Mouse (Mus musculus) MEL (cell line): ENCODE data around the gene Lrrc18. TPM values are rescaled to one million over a fixed set of nuclear protein-coding genes. Genes with fewer than 3 reads are reported as not detected.

Experiments
- DNase-seq: peaks from one replicate; pipeline ENCODE4 v3.0.0; 2011; ENCODE audit warnings: low read depth, low spot score
- H3K27ac ChIP-seq: 2 replicates; pipeline ENCODE4 v1.5.1; 2012; ENCODE audit warnings: low read depth, mild to moderate bottlenecking, control low read depth, low read length, moderate library complexity; ENCODE audit not compliant: control insufficient read depth
- H3K27me3 ChIP-seq, 2 experiments: fragments of 150-350 bp in 1 of 2; sonication (generic) in 1 of 2; 2 replicates each; pipeline ENCODE4 v1.6.1; 2012; ENCODE audit warnings: low read length in 2 of 2, mild to moderate bottlenecking in 2 of 2, improper control_type of control experiment in 1 of 2, moderate library complexity in 1 of 2; ENCODE audit not compliant: insufficient read depth in 2 of 2, control insufficient read depth in 1 of 2
- H3K36me3 ChIP-seq, 2 experiments: 2 replicates each; pipeline ENCODE4 v1.6.1; 2012 to 2014; ENCODE audit warnings: low read length in 2 of 2, improper control_type of control experiment in 1 of 2, inconsistent platforms in 1 of 2, mild to moderate bottlenecking in 1 of 2; ENCODE audit not compliant: insufficient read depth in 2 of 2, control insufficient read depth in 1 of 2
- H3K4me1 ChIP-seq, 2 experiments: fragments of 150-350 bp in 1 of 2; sonication (generic) in 1 of 2; 2 replicates each; pipeline ENCODE4 v1.6.1; 2012; ENCODE audit warnings: low read length in 2 of 2, improper control_type of control experiment in 1 of 2, mild to moderate bottlenecking in 1 of 2; ENCODE audit not compliant: insufficient read depth in 2 of 2, control insufficient read depth in 1 of 2
- H3K4me3 ChIP-seq, 2 experiments: fragments of 150-350 bp in 1 of 2; sonication (generic) in 1 of 2; 2 replicates each; pipeline ENCODE4 v1.5.1; 2012; ENCODE audit warnings: low read depth in 2 of 2, low read length in 2 of 2, mild to moderate bottlenecking in 2 of 2, moderate library complexity in 2 of 2, control low read depth in 1 of 2, improper control_type of control experiment in 1 of 2; ENCODE audit not compliant: control insufficient read depth in 1 of 2, insufficient read depth in 1 of 2
- H3K79me2 ChIP-seq: 2 replicates; pipeline ENCODE4 v1.6.1; 2012; ENCODE audit warnings: mild to moderate bottlenecking, low read length, moderate library complexity; ENCODE audit not compliant: control insufficient read depth, poor library complexity, insufficient read depth
- H3K9ac ChIP-seq: 2 replicates; pipeline ENCODE4 v1.6.1; 2012; ENCODE audit warnings: low read depth, mild to moderate bottlenecking, control low read depth, low read length, moderate library complexity; ENCODE audit not compliant: control insufficient read depth, poor library complexity, severe bottlenecking
- H3K9me3 ChIP-seq: fragments of 150-350 bp; sonication (generic); replicated peaks from 2 replicates; pipeline ENCODE4 v1.6.1; 2012; ENCODE audit warnings: mild to moderate bottlenecking, low read length, improper control_type of control experiment, moderate library complexity; ENCODE audit not compliant: insufficient read depth
- BHLHE40 ChIP-seq: IDR thresholded peaks from 2 replicates; pipeline ENCODE4 v1.6.1; 2012; ENCODE audit warnings: low read depth, mild to moderate bottlenecking, inconsistent platforms, low read length, improper control_type of control experiment, borderline replicate concordance
- GABPA ChIP-seq: IDR thresholded peaks from 2 replicates; pipeline ENCODE4 v1.6.1; 2012; ENCODE audit warnings: low read depth, mild to moderate bottlenecking, inconsistent platforms, low read length, improper control_type of control experiment, moderate library complexity
- HCFC1 ChIP-seq: IDR thresholded peaks from 2 replicates; pipeline ENCODE4 v1.6.1; 2012; ENCODE audit warnings: low read depth, mild to moderate bottlenecking, inconsistent platforms, low read length, improper control_type of control experiment, moderate library complexity
- KAT2A ChIP-seq: conservative IDR thresholded peaks from 2 replicates; pipeline ENCODE4 v1.6.1; 2012; ENCODE audit warnings: low read depth, low read length, improper control_type of control experiment, inconsistent platforms
- MYC ChIP-seq: IDR thresholded peaks from 2 replicates; pipeline ENCODE4 v1.6.1; 2011; ENCODE audit warnings: low read depth, mild to moderate bottlenecking, low read length, improper control_type of control experiment, moderate library complexity
- POLR2A ChIP-seq, 2 experiments: IDR thresholded peaks; 2 replicates each; pipeline ENCODE4 v1.6.1; 2011 to 2012; ENCODE audit warnings: low read length in 2 of 2, mild to moderate bottlenecking in 2 of 2, control low read depth in 1 of 2, improper control_type of control experiment in 1 of 2, low read depth in 1 of 2, moderate library complexity in 1 of 2; ENCODE audit not compliant: control insufficient read depth in 1 of 2, insufficient read depth in 1 of 2, poor library complexity in 1 of 2
- POLR2AphosphoS2 ChIP-seq: IDR thresholded peaks from 2 replicates; pipeline ENCODE4 v1.6.1; 2011; ENCODE audit warnings: low read length, improper control_type of control experiment
- RCOR1 ChIP-seq: IDR thresholded peaks from 2 replicates; pipeline ENCODE4 v1.6.1; 2012; ENCODE audit warnings: low read depth, mild to moderate bottlenecking, inconsistent platforms, low read length, improper control_type of control experiment
- USF2 ChIP-seq, 2 experiments: IDR thresholded peaks; 2 replicates each; pipeline ENCODE4 v1.6.1; 2011 to 2012; ENCODE audit warnings: improper control_type of control experiment in 2 of 2, low read length in 2 of 2, borderline replicate concordance in 1 of 2, inconsistent platforms in 1 of 2, low read depth in 1 of 2, mild to moderate bottlenecking in 1 of 2; ENCODE audit not compliant: insufficient read depth in 1 of 2
- ZKSCAN1 ChIP-seq: IDR thresholded peaks from 2 replicates; pipeline ENCODE4 v1.6.1; 2012; ENCODE audit warnings: low read depth, mild to moderate bottlenecking, inconsistent platforms, low read length, improper control_type of control experiment, moderate library complexity
- polyA plus RNA-seq, 2 experiments: library from polyadenylated mRNA; stranded (reverse) in 1 of 2; unstranded in 1 of 2; fragments of >175 nt in 1 of 2; fragments of >200 nt in 1 of 2; gene quantifications; 2 replicates each; pipeline versions ENCODE4 v1.2.1 to v1.2.4; 2012; ENCODE audit warnings: low replicate concordance in 2 of 2, low read depth in 1 of 2; ENCODE audit not compliant: insufficient read length in 2 of 2, insufficient read depth in 1 of 2, missing spikeins in 1 of 2
- total RNA-seq: library from RNA; depleted of rRNA; stranded (reverse); fragments of 300-350 nt; gene quantifications from 2 replicates; pipeline ENCODE4 v1.2.3, GENCODE M21; 2012

The Lrrc18 gene
- total and polyA plus RNA-seq, 3 experiments, result 0.03 TPM; not detected in 2

DNA sequence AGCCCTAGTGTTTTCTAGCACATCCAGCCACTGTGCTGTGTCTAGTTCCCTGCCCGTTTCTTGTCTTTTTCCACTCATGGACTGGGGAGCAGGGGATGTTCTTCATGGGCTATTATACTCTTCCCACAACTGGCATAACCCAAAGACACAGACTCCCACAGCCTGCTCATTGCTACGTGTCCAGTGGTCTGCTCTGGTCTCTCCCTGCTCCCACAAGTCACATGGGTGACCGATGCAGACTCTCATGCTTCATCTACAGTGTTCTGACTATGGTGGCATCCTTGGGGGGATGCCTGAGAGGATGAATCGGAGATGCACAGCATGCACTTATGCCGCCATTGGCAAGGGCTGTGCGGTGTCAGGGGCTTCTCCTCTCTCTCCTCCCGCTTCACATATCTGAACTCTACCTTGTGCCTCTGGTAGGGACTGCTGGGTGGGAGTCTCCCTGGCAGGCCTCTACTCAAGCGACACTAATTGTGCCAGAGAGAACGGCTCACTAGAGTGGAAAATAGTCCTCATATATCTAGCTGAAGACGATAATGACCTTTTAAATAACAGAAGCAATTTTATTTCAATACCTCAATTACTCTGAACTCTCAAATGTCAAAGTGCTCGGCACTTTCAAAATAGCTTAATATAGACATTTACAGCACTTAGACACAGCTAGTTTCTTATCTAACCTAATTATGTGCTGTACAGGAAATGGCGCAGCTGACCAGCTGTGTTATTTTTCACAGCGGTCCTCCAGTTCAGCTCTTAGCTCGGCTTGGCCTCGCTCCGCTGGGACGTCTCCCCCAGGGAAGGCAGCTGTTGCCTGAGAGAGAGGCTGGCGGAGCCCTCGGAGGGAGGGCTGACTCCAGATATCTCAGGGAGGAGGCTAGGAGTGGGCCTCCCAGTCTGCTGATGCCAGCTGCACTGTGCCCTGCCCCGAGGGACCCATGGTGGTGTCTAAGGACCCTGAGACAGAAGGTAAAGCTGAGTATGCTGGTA is 40.6 kb upstream of the Lrrc18 start:
- Histone ChIP-seq H3K36me3 (no peaks in the 10 kb centered on the region), H3K9me3 (no peaks in the 10 kb centered on the region), H3K79me2 (no peaks in the 10 kb centered on the region), H3K27me3 (no peaks in the 10 kb centered on the region), H3K4me1 (no peaks in the 10 kb centered on the region), H3K9ac (no peak overlapping the region), H3K27ac (no peak overlapping the region), H3K4me3 (no peak overlapping the region)
- TF ChIP-seq ZKSCAN1 (no peak), HCFC1 (no peak), USF2 (IDR thresholded peaks at IDR 0.05; ENCODE audit: borderline replicate concordance in 1 of 2, insufficient read depth in 1 of 2, low read depth in 1 of 2, low read length in 2 of 2) (no peak), POLR2A (IDR thresholded peaks at IDR 0.05; ENCODE audit: control insufficient read depth in 1 of 2, insufficient read depth in 1 of 2, low read depth in 1 of 2, low read length in 2 of 2, poor library complexity in 1 of 2) (no peak), RCOR1 (no peak), POLR2AphosphoS2 (no peak)
- no peak for DNase-seq

DNA sequence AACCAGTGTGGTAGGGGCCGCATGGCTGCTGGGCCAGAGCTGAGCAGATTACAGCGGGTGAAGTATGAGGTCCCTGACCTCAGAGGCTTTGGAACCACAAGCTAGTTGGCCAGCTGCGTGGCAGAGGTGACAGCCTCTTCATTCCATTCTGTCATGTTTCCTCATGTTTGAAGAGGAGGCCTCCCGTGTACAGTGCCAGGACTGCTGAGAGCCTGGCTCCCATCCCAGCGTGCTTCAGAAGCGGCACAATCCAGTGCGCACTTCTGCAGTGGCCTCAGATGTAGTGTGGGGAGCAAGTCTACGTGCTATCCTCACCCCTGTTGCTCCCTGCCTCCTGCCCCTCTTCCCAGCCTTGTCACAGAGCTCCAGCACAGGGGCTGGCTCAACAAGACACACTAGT is 34.7 kb upstream of the Lrrc18 start:
- Histone ChIP-seq H3K79me2 (no peaks in the 10 kb centered on the region), H3K27me3 (no peaks in the 10 kb centered on the region), H3K36me3 (no peaks in the 10 kb centered on the region), H3K4me3 (no peak overlapping the region), H3K9me3 (no peaks in the 10 kb centered on the region), H3K4me1 (no peaks in the 10 kb centered on the region), H3K27ac (no peak overlapping the region), H3K9ac (no peak overlapping the region)
- TF ChIP-seq GABPA (no peak), BHLHE40 (no peak), KAT2A (no peak)
- no peak for DNase-seq

DNA sequence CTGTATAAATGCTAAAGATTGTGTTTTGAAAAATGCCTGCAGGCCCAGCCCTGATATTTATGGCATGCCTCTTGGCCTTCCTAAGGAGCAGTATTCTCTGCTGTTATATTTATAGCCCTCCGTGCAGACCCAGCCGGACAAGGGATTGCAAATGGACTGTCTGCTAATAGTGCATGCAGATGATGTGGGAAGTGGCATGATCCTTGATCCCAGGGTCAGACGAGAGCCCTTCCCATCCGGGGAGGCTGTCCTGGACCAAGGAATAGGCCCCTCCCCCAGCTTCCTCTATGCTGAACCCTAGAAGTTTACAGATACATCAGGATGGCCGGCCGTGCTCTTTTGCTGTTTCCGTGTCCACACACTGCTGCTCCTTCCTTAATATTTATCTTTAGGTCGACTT is 32.5 kb upstream of the Lrrc18 start:
- TF ChIP-seq MYC, result no peak
- no peaks in the 10 kb centered on the region for H3K36me3 ChIP-seq
- no peak overlapping the region for H3K9ac ChIP-seq
- no peaks in the 10 kb centered on the region for H3K4me1 ChIP-seq
- no peak for DNase-seq
- no peak overlapping the region for H3K4me3 ChIP-seq
- no peaks in the 10 kb centered on the region for H3K27me3 ChIP-seq
- H3K9me3 ChIP-seq, result no peaks in the 10 kb centered on the region
- H3K79me2 ChIP-seq, result no peaks in the 10 kb centered on the region
- H3K27ac ChIP-seq, result no peak overlapping the region
